Mouse (Mus musculus) liver, embryonic 14.5 days (tissue): ENCODE results near the gene 1700125H20Rik. TPM values are rescaled to one million over a fixed set of nuclear protein-coding genes. Genes with fewer than 3 reads are reported as not detected.

Experiments
- ATAC-seq: fragments of 200-750 bp; cut with Nextera tagmentation; 2 replicates; pipeline ENCODE4 v1.8.0; 2017; ENCODE audit warnings: moderate number of reproducible peaks, mild to moderate bottlenecking, moderate library complexity; ENCODE audit not compliant: insufficient read depth
- DNase-seq, 3 experiments: peaks; one replicate each; pipeline ENCODE4 v3.0.0-alpha.2; 2012 to 2013; ENCODE audit warnings: low read depth in 3 of 3, low spot score in 3 of 3
- H3K27ac ChIP-seq: fragments of 300-500 bp; sonication (generic); 2 replicates; pipeline ENCODE4 v1.5.1; 2014; ENCODE audit warnings: moderate library complexity, mild to moderate bottlenecking, control low read depth, inconsistent platforms
- H3K27me3 ChIP-seq: fragments of 300-500 bp; sonication (generic); 2 replicates; pipeline ENCODE4 v1.6.1; 2014; ENCODE audit warnings: mild to moderate bottlenecking, low read length, moderate library complexity; ENCODE audit not compliant: control insufficient read depth, insufficient read depth
- H3K36me3 ChIP-seq: fragments of 300-500 bp; sonication (generic); replicated peaks from 2 replicates; pipeline ENCODE4 v1.6.1; 2014; ENCODE audit warnings: low read depth; ENCODE audit not compliant: control insufficient read depth, insufficient read depth
- H3K4me1 ChIP-seq, 2 experiments: fragments of 200-500 bp in 1 of 2; fragments of 300-500 bp in 1 of 2; sonication (generic) in 1 of 2; replicated peaks; 2 replicates each; pipeline ENCODE4 v1.6.1; 2012 to 2014; ENCODE audit warnings: antibody characterized with exemption in 1 of 2, inconsistent platforms in 1 of 2, low read length in 1 of 2; ENCODE audit not compliant: control insufficient read depth in 2 of 2, insufficient read depth in 2 of 2
- H3K4me2 ChIP-seq: fragments of 300-500 bp; sonication (generic); 2 replicates; pipeline ENCODE4 v1.6.1; 2014; ENCODE audit warnings: low read depth, mild to moderate bottlenecking, control low read depth, moderate library complexity
- H3K4me3 ChIP-seq, 2 experiments: fragments of 200-500 bp in 1 of 2; fragments of 300-500 bp in 1 of 2; sonication (generic) in 1 of 2; 2 replicates each; pipeline ENCODE4 v1.5.1; 2012 to 2014; ENCODE audit warnings: low read depth in 2 of 2, low read length in 2 of 2, mild to moderate bottlenecking in 2 of 2, control low read depth in 1 of 2, inconsistent platforms in 1 of 2, moderate library complexity in 1 of 2; ENCODE audit not compliant: insufficient read depth in 1 of 2
- H3K9ac ChIP-seq: fragments of 300-500 bp; sonication (generic); replicated peaks from 2 replicates; pipeline ENCODE4 v1.6.1; 2014; ENCODE audit warnings: mild to moderate bottlenecking, control low read depth, moderate library complexity
- H3K9me3 ChIP-seq: fragments of 300-500 bp; sonication (generic); 2 replicates; pipeline ENCODE4 v1.6.1; 2016; ENCODE audit warnings: low read length, mixed read lengths; ENCODE audit not compliant: control insufficient read depth
- CTCF ChIP-seq: IDR thresholded peaks from 2 replicates; pipeline ENCODE4 v1.5.1; 2016; ENCODE audit warnings: antibody characterized with exemption, low read depth, control low read depth
- EP300 ChIP-seq: IDR thresholded peaks from 2 replicates; pipeline ENCODE4 v1.6.1; 2016; ENCODE audit warnings: antibody characterized with exemption, low read depth
- WGBS: fragments of 180-500 bp; shearing (Covaris S2); extraction: QIAGEN DNeasy Blood & Tissue Kit; methylation state at CpG from one replicate; pipeline ENCODE4 v1.1.7; 2014; ENCODE audit not compliant: insufficient replicate concordance; 5-methylcytosine and 5-hydroxymethylcytosine counted together
- polyA plus RNA-seq, 2 experiments: library from polyadenylated mRNA; depleted of rRNA in 1 of 2; stranded (reverse) in 1 of 2; unstranded in 1 of 2; fragments of >200 nt; fragmentation: Nextera tagmentation in 1 of 2; extraction: Ambion mirVana in 1 of 2; gene quantifications; 2 replicates each; pipeline versions ENCODE4 v1.2.1 to v1.2.3; 2012 to 2014

Gene 1700125H20Rik
- polyA plus RNA-seq, 2 experiments: 0.25 TPM; not detected in 1

DNA sequence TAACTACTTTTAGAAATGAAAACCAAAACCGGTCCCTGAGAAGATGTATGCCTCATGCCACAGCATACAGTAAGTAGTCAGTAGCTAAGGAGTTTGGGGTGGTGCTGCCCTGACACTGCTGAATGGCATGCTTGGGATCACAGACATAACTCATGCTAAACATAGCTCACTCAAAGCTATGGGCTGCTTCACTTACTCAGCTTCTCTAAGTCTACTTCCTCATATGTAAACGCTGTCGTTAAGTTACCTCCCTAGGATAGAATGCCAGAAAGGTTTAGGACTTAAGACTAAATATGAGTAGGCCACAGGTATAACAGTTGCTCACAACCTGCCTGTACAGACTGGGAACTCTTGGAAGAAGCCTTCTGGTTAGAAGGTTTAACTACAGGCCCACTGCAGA lies 44.5 kb downstream of the 1700125H20Rik start:
- Histone ChIP-seq H3K4me3 (no peak overlapping the region), H3K4me1 (peaks cover 0 to 3% of the 10 kb centered on the region in 2 experiments; a peak in 1 of 4 replicates), H3K36me3 (peaks cover 23% of the 10 kb centered on the region), H3K27ac (no peak overlapping the region), H3K9ac (no peak overlapping the region), H3K9me3 (no peaks in the 10 kb centered on the region), H3K27me3 (no peaks in the 10 kb centered on the region), H3K4me2 (no peak overlapping the region)
- ATAC-seq: no peak
- 72% methylated on average over 3 of the region's 3 CpGs for WGBS
- TF ChIP-seq CTCF (no peak), EP300 (no peak)
- no peak for DNase-seq

DNA sequence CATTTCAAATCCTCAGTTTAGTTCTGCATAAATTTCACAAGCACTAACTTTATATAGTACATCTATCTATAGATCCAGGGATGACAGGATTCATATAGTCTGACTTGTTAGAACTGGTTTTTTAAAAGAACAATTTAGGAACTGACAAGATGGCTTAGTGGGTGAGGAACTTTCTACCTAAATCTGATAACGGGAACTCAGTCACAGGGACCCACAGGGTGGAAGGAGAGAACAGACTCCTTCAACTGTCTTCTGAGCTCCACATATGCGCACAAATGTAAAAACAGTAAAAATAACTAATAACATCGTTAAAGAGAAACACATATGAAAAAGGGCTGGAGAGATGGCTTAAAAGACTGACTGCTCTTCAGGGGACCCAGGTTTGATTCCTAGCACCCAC lies 48.8 kb downstream of the 1700125H20Rik start:
- no peak for TF ChIP-seq CTCF
- no peak for ATAC-seq
- peaks cover 9% of the 10 kb centered on the region for H3K36me3 ChIP-seq
- H3K27me3 ChIP-seq: no peaks in the 10 kb centered on the region
- no peaks in the 10 kb centered on the region for H3K4me1 ChIP-seq
- H3K27ac ChIP-seq: no peak overlapping the region
- H3K4me3 ChIP-seq: no peak overlapping the region
- no peak overlapping the region for H3K9ac ChIP-seq
- WGBS: 65% methylated on average over 3 of the region's 3 CpGs
- H3K9me3 ChIP-seq: no peaks in the 10 kb centered on the region
- H3K4me2 ChIP-seq: no peak overlapping the region
- DNase-seq: no peak

DNA sequence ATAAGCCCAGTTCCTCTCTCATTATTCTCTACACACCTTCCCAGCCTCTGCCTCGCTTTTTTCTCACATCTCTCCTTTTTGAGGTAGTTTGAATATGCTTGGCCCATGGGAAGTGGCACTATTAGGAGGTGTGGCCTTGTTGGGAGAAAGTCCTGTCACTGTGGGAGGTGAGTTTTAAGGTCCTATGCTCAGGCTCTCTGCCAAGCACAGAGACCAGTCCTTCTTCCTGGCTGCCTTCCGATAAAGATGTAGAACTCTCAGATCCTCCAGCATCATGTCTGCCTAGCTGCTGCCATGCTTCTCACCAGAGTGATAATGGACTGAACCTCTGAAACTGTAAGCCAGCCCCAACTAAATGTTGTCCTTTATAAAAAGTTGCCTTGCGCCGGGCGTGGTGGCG lies 52.4 kb downstream of the 1700125H20Rik start:
- TF ChIP-seq EP300: no peak
- TF ChIP-seq CTCF: no peak
- Histone ChIP-seq H3K4me2 (no peak overlapping the region), H3K9me3 (no peaks in the 10 kb centered on the region), H3K36me3 (no peaks in the 10 kb centered on the region), H3K9ac (no peak overlapping the region), H3K27me3 (no peaks in the 10 kb centered on the region), H3K27ac (no peak overlapping the region), H3K4me1 (no peaks in the 10 kb centered on the region), H3K4me3 (no peak overlapping the region)
- ATAC-seq (no peak), DNase-seq (no peak)
- WGBS: 88% methylated on average over 6 of the region's 6 CpGs

DNA sequence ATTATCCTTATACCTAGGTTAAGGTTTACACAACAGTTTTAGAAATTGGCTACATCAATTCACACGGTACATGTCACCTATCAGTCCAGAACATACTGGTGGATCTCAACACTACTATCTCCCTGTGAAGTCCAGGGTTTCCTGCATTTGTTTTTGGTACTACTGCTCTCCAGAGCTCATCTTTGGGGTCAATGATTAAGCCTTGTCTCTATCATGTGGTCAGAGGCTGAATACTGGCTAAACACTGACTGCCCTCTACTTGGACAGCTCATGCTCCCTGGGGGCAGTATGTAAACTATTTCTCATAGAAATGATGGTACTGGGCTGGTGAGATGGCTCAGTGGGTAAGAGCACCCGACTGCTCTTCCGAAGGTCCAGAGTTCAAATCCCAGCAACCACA lies 53.0 kb downstream of the 1700125H20Rik start:
- H3K27ac ChIP-seq: no peak overlapping the region
- H3K4me2 ChIP-seq: no peak overlapping the region
- DNase-seq (no peak), ATAC-seq (no peak)
- H3K36me3 ChIP-seq: no peaks in the 10 kb centered on the region
- H3K9ac ChIP-seq: no peak overlapping the region
- no peaks in the 10 kb centered on the region for H3K4me1 ChIP-seq
- no peaks in the 10 kb centered on the region for H3K9me3 ChIP-seq
- H3K27me3 ChIP-seq: no peaks in the 10 kb centered on the region
- H3K4me3 ChIP-seq: no peak overlapping the region
- 73% methylated on average over 3 of the region's 3 CpGs for WGBS
- no peak for TF ChIP-seq CTCF

Other genes with a start within 250 kb of the 1700125H20Rik start
- gene Car4, start 212.6 kb upstream of the 1700125H20Rik start, polyA plus RNA-seq (2012; rRNA removed): 0.10 and 0.11 TPM in 2 replicates
- 0.43 and 0.51 TPM in 2 replicates for gene Car4, start 212.6 kb upstream of the 1700125H20Rik start, polyA plus RNA-seq (2014; fragmentation: Nextera tagmentation; extraction: Ambion mirVana)
- 15.0 and 25.6 TPM in 2 replicates for gene Usp32, start 30.2 kb upstream of the 1700125H20Rik start, polyA plus RNA-seq (2012; rRNA removed)
- 14.4 and 17.7 TPM in 2 replicates for gene Usp32, start 30.2 kb upstream of the 1700125H20Rik start, polyA plus RNA-seq (2014; fragmentation: Nextera tagmentation; extraction: Ambion mirVana)
- gene Appbp2, start 64.7 kb downstream of the 1700125H20Rik start, polyA plus RNA-seq (2012; rRNA removed): 5.7 and 7.3 TPM in 2 replicates
- gene Appbp2, start 64.7 kb downstream of the 1700125H20Rik start, polyA plus RNA-seq (2014; fragmentation: Nextera tagmentation; extraction: Ambion mirVana): 12.2 and 13.8 TPM in 2 replicates
- gene Ppm1d, start 140.8 kb downstream of the 1700125H20Rik start, polyA plus RNA-seq (2012; rRNA removed): 8.1 and 12.5 TPM in 2 replicates
- gene Ppm1d, start 140.8 kb downstream of the 1700125H20Rik start, polyA plus RNA-seq (2014; fragmentation: Nextera tagmentation; extraction: Ambion mirVana): 21.9 and 23.5 TPM in 2 replicates
- gene Bcas3, start 182.8 kb downstream of the 1700125H20Rik start, polyA plus RNA-seq (2012; rRNA removed): 6.9 and 7.2 TPM in 2 replicates
- 16.9 and 17.5 TPM in 2 replicates for gene Bcas3, start 182.8 kb downstream of the 1700125H20Rik start, polyA plus RNA-seq (2014; fragmentation: Nextera tagmentation; extraction: Ambion mirVana)